Mouse (Mus musculus): ENCODE data around the gene Ube2l6. TPM values are rescaled to one million over a fixed set of nuclear protein-coding genes. Genes with fewer than 3 reads are reported as not detected.
A peak's percentile ranks its signal among the peaks of the same experiment; 100 is the strongest.

The Ube2l6 gene
- total RNA-seq (2014; rRNA removed) (42.4 and 44.3 TPM in 2 replicates), polyA plus RNA-seq (2012; rRNA removed) (99.8 and 106 TPM in 2 replicates)

GRCm38 (mm10) chr2:84798493-84798921 lies at the start of gene Ube2l6:
TSS of gene Ube2l6 (plus strand) at chr2:84798828.
- Histone ChIP-seq H3K9ac (ENCODE audit: low read depth, low read length) (peak within 1 kb of the TSS; percentile 62), H3K4me1 (ENCODE audit: control insufficient read depth, insufficient read depth, low read length) (peaks cover 16% of the 10 kb centered on the region), H3K36me3 (ENCODE audit: control insufficient read depth, insufficient read depth, low read length) (peaks cover 7% of the 10 kb centered on the region; the same call in 1 of the 2 replicates), H3K79me2 (ENCODE audit: control insufficient read depth, insufficient read depth, low read length) (peaks cover 9% of the 10 kb centered on the region; the same call in 1 of the 2 replicates), H3K27me3 (ENCODE audit: control insufficient read depth, insufficient read depth, low read length) (no peaks in the 10 kb centered on the region), H3K4me3 (ENCODE audit: insufficient read depth, low read depth, low read length) (peak within 1 kb of the TSS; percentile 57), H3K27ac (replicated peaks; ENCODE audit: insufficient read depth, low read depth, low read length) (peak within 1 kb of the TSS; percentile 81)
- WGBS, result under 1% methylated on average over 21 of the region's 21 CpGs
- peak; percentile 79 for DNase-seq (ENCODE audit: extremely low read depth, low read depth, low spot score)
- TF ChIP-seq CTCF (IDR thresholded peaks at IDR 0.05; ENCODE audit: low read depth, low read length) (no peak), POLR2A (IDR thresholded peaks at IDR 0.05; ENCODE audit: extremely low read depth, insufficient read depth, low read length) (0 out of 2 replicates have a peak, but pooled peaks have one; percentile 31)

- Histone ChIP-seq H3K27ac (replicated peaks; ENCODE audit: insufficient read depth, low read depth, low read length) (no peak overlapping the region), H3K36me3 (ENCODE audit: control insufficient read depth, insufficient read depth, low read length) (no peaks in the 10 kb centered on the region), H3K27me3 (ENCODE audit: control insufficient read depth, insufficient read depth, low read length) (no peaks in the 10 kb centered on the region), H3K79me2 (ENCODE audit: control insufficient read depth, insufficient read depth, low read length) (no peaks in the 10 kb centered on the region), H3K4me3 (ENCODE audit: insufficient read depth, low read depth, low read length) (no peak overlapping the region), H3K4me1 (ENCODE audit: control insufficient read depth, insufficient read depth, low read length) (peaks cover 2% of the 10 kb centered on the region), H3K9ac (ENCODE audit: low read depth, low read length) (no peak overlapping the region)
- no peak for DNase-seq (ENCODE audit: extremely low read depth, low read depth, low spot score)
- TF ChIP-seq CTCF (IDR thresholded peaks at IDR 0.05; ENCODE audit: low read depth, low read length), result no peak
- TF ChIP-seq POLR2A (IDR thresholded peaks at IDR 0.05; ENCODE audit: extremely low read depth, insufficient read depth, low read length), result no peak
- 46% methylated on average over 6 of the region's 6 CpGs for WGBS
These were observed 48.5 kb upstream of the Ube2l6 start for GRCm38 (mm10) chr2:84750115-84750514.

GRCm38 (mm10) chr2:84756245-84756644 lies 42.4 kb upstream of the Ube2l6 start:
- Histone ChIP-seq H3K9ac (ENCODE audit: low read depth, low read length) (peak overlapping the region; percentile 78), H3K27ac (replicated peaks; ENCODE audit: insufficient read depth, low read depth, low read length) (peak overlapping the region; percentile 100)
- DNase-seq (ENCODE audit: extremely low read depth, low read depth, low spot score), result peak; percentile 98

GRCm38 (mm10) chr2:84757026-84757682 lies 41.5 kb upstream of the Ube2l6 start:
- H3K79me2 ChIP-seq (ENCODE audit: control insufficient read depth, insufficient read depth, low read length), result no peaks in the 10 kb centered on the region
- H3K4me3 ChIP-seq (ENCODE audit: insufficient read depth, low read depth, low read length), result no peak overlapping the region
- peaks cover 18% of the 10 kb centered on the region for H3K4me1 ChIP-seq (ENCODE audit: control insufficient read depth, insufficient read depth, low read length)
- TF ChIP-seq POLR2A (IDR thresholded peaks at IDR 0.05; ENCODE audit: extremely low read depth, insufficient read depth, low read length), result no peak
- no peak for TF ChIP-seq CTCF (IDR thresholded peaks at IDR 0.05; ENCODE audit: low read depth, low read length)
- no peak for DNase-seq (ENCODE audit: extremely low read depth, low read depth, low spot score)
- peak overlapping the region; percentile 98 for H3K27ac ChIP-seq (replicated peaks; ENCODE audit: insufficient read depth, low read depth, low read length)
- no peak overlapping the region for H3K9ac ChIP-seq (ENCODE audit: low read depth, low read length)
- 80% methylated on average over 7 of the region's 7 CpGs for WGBS
- no peaks in the 10 kb centered on the region for H3K27me3 ChIP-seq (ENCODE audit: control insufficient read depth, insufficient read depth, low read length)
- no peaks in the 10 kb centered on the region for H3K36me3 ChIP-seq (ENCODE audit: control insufficient read depth, insufficient read depth, low read length)

More at GRCm38 (mm10) chr2:84756245-84756644, 42.4 kb upstream of the Ube2l6 start:
- H3K36me3 ChIP-seq (ENCODE audit: control insufficient read depth, insufficient read depth, low read length), result no peaks in the 10 kb centered on the region
- no peaks in the 10 kb centered on the region for H3K27me3 ChIP-seq (ENCODE audit: control insufficient read depth, insufficient read depth, low read length)
- H3K4me1 ChIP-seq (ENCODE audit: control insufficient read depth, insufficient read depth, low read length), result peaks cover 16% of the 10 kb centered on the region
- peak overlapping the region; percentile 40 for H3K4me3 ChIP-seq (ENCODE audit: insufficient read depth, low read depth, low read length)
- H3K79me2 ChIP-seq (ENCODE audit: control insufficient read depth, insufficient read depth, low read length), result no peaks in the 10 kb centered on the region
- TF ChIP-seq POLR2A (IDR thresholded peaks at IDR 0.05; ENCODE audit: extremely low read depth, insufficient read depth, low read length), result no peak
- no peak for TF ChIP-seq CTCF (IDR thresholded peaks at IDR 0.05; ENCODE audit: low read depth, low read length)
- WGBS, result 6% methylated on average over 5 of the region's 5 CpGs

GRCm38 (mm10) chr2:84758542-84759127 lies 40.0 kb upstream of the Ube2l6 start:
- 0% methylated on average over 2 of the region's 2 CpGs for WGBS

More at GRCm38 (mm10) chr2:84758542-84759127, 40.0 kb upstream of the Ube2l6 start:
- no peaks in the 10 kb centered on the region for H3K36me3 ChIP-seq (ENCODE audit: control insufficient read depth, insufficient read depth, low read length)
- H3K79me2 ChIP-seq (ENCODE audit: control insufficient read depth, insufficient read depth, low read length), result no peaks in the 10 kb centered on the region
- TF ChIP-seq CTCF (IDR thresholded peaks at IDR 0.05; ENCODE audit: low read depth, low read length), result peak; percentile 51
- no peak for TF ChIP-seq POLR2A (IDR thresholded peaks at IDR 0.05; ENCODE audit: extremely low read depth, insufficient read depth, low read length)
- H3K4me3 ChIP-seq (ENCODE audit: insufficient read depth, low read depth, low read length), result no peak overlapping the region
- peaks cover 29% of the 10 kb centered on the region for H3K4me1 ChIP-seq (ENCODE audit: control insufficient read depth, insufficient read depth, low read length)
- H3K9ac ChIP-seq (ENCODE audit: low read depth, low read length), result no peak overlapping the region
- DNase-seq (ENCODE audit: extremely low read depth, low read depth, low spot score), result peak; percentile 72
- no peaks in the 10 kb centered on the region for H3K27me3 ChIP-seq (ENCODE audit: control insufficient read depth, insufficient read depth, low read length)
- H3K27ac ChIP-seq (replicated peaks; ENCODE audit: insufficient read depth, low read depth, low read length), result no peak overlapping the region
